Mouse (Mus musculus) olfactory bulb, adult 2 months (tissue): ENCODE data around the gene Fbxo39.

Source experiments
- CTCF ChIP-seq: fragments of 200-500 bp; IDR thresholded peaks from 2 replicates; pipeline ENCODE4 v1.5.1; 2012; ENCODE audit warnings: low read depth, mild to moderate bottlenecking, low read length, moderate library complexity; ENCODE audit not compliant: insufficient read depth
- POLR2A ChIP-seq: fragments of 200-500 bp; IDR thresholded peaks from 2 replicates; pipeline ENCODE4 v1.6.1; 2012; ENCODE audit warnings: mild to moderate bottlenecking, low read depth, low read length, moderate library complexity; ENCODE audit not compliant: insufficient read depth

GRCm38 (mm10) chr11:72338437-72338871 is 24.2 kb downstream of the Fbxo39 start:
- TF ChIP-seq CTCF: no peak
- TF ChIP-seq POLR2A: no peak
